Mouse (Mus musculus) adrenal gland, postnatal 25 days (tissue): Measurements from ENCODE around the gene Setd1b. TPM values are rescaled to one million over a fixed set of nuclear protein-coding genes. Genes with fewer than 3 reads are reported as not detected.

ENCODE experiments used
- DNase-seq: peaks from one replicate; pipeline ENCODE4 v3.0.0; 2021; ENCODE audit warnings: mixed read lengths
- total RNA-seq: library from RNA; stranded (reverse); gene quantifications from 2 replicates; pipeline ENCODE4 v1.2.3, GENCODE M21; 2021

Setd1b gene
- total RNA-seq, 1 experiment from 2014 or later, result 41.6 TPM

DNA sequence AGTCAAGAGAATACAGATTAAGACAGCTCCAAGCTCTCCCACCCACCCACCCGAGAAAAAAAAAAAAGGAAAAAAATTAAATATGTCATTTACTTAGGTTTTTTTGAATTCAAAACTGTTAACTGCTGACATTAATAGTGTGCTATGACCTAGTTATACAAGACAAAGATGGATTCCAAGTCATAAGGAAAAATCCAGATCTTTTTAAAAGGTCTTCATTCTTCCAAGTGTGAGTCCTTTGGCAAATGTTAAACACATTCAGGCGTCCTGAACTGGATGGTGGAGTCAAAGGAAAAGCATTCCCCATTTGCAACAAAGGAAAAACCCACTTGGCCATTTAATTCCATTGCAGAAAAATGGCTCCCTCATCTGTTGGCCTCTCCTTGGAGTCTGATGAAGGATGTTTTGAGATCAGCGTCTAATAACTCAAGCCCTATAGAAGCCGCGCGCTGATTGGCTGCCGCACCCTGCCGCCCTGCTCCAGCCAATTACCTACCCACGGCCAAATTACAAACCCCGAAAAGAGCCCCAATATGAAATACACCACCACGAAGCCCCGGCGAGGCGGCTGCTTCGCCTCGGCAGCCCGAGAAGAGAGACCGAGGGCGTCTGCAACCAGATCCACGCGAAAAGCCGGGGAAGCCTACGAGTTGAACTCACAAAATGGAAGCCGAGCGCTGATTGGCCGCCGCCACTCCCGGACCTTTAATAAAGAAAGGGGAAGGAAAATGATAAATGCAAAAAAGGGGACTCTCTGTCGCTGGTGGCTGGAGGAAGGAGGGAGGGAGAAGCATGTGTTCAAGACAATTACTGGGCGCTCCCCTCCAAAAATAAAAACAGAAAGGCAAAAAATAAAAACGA is 1.1 kb upstream of the Setd1b start:
- DNase-seq, result peak; percentile 89

GRCm38 (mm10) chr5:123141555-123142160 is 335 bp upstream of the Setd1b start:
- peak; percentile 57 for DNase-seq

GRCm38 (mm10) chr5:123143251-123143970 is 1.4 kb downstream of the Setd1b start:
- no peak for DNase-seq

DNA sequence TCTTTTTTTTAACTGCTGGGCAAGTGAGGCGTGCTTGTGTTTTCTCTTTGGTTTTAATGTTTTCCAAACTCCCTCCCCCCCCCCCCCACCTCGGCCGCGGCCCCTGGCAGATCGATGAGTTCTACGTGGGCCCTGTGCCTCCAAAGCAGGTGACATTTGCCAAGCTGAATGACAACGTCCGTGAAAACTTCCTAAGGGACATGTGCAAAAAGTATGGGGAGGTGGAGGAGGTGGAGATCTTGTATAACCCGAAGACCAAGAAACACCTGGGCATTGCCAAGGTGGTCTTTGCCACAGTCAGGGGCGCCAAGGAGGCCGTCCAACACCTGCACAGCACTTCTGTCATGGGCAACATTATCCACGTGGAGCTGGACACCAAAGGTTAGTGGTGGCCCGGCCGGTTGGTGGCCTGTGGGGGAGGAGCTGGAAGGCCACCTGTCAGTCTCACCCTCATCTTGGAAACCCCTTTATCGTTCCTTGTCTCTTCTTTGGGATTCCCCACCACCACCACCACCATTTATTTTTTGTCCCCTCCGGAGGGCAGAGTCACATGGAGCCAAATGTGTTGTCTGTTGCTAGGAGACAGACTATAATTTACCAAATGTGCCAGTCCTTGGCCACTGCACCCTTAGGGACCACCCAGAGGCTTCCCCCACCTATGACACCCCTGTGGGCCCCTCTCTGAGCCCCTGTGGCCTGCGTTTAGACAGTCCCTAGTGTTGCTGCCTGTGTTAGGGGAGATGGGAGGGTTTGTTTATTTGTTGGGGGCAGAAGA is 2.2 kb downstream of the Setd1b start:
- DNase-seq, result no peak

DNA sequence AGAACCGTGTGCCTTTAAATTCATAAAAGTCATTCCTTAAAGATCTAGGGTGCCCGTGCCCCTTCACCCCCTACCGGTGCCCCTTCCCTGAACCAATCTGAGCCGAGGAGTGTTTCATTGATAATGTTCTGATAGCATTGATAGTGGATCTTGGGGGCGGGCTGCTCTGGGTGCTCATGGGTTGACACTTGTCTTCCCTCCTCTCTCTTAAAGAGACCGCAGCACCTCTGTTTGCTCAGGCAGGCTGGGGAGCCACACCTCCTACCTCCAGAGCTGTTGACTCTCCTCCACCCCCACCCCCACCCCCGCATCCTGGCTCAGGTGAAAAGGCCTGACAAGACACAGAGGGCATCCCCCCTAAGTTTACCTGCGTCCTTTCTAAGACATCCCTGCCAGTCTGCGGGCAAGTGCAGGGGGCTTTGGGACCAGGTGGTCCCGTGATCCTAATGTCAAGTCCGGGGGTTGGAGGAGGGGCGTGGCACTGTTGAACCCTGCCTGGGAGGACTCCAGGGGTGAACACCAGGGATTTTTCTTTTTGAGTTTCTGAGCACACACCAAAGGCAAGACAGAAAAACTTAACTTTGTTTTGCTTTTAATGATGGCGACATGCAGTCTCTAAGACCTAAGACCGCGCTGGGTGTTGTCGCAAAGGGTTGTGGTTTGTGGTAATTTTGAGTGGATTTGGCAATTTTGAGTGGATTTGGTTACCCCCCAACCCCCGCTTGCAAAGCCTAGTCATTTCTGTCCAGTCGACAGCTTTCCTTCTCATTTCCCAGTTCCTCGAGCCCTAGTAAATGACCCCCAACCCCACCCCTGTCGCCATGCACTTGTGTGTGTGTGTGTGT is 3.0 kb downstream of the Setd1b start:
- DNase-seq, result no peak

DNA sequence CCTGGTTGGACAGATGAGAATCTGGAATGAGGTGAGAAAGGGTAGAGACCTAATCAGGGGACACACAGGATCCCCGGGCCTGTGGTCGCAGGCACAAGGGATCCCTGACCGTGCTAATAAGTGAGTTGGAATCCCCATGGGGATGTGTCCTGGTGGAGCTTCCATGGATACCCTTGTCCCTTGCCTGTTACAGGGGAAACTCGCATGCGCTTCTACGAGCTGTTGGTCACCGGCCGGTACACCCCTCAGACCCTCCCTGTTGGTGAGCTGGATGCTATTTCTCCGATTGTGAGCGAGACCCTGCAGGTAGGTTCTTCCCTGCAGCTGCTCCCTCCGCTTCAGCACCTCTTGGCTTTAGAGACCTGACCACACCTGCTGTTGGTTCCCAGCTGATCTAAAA is 4.4 kb downstream of the Setd1b start:
- no peak for DNase-seq

GRCm38 (mm10) chr5:123147569-123147968 is 5.6 kb downstream of the Setd1b start:
- DNase-seq, result no peak

- DNase-seq, result no peak
These were observed 6.2 kb downstream of the Setd1b start for GRCm38 (mm10) chr5:123148073-123148722.

- peak; percentile 95 for DNase-seq
These were observed 7.7 kb downstream of the Setd1b start for GRCm38 (mm10) chr5:123149451-123150400.

- DNase-seq, result no peak
These were observed 8.6 kb downstream of the Setd1b start for GRCm38 (mm10) chr5:123150641-123151040.

- DNase-seq, result no peak
These were observed 9.1 kb downstream of the Setd1b start for GRCm38 (mm10) chr5:123151077-123151476.

GRCm38 (mm10) chr5:123151707-123152362 is 9.8 kb downstream of the Setd1b start:
- DNase-seq, result no peak

GRCm38 (mm10) chr5:123152901-123153300 is 10.9 kb downstream of the Setd1b start:
- no peak for DNase-seq

DNA sequence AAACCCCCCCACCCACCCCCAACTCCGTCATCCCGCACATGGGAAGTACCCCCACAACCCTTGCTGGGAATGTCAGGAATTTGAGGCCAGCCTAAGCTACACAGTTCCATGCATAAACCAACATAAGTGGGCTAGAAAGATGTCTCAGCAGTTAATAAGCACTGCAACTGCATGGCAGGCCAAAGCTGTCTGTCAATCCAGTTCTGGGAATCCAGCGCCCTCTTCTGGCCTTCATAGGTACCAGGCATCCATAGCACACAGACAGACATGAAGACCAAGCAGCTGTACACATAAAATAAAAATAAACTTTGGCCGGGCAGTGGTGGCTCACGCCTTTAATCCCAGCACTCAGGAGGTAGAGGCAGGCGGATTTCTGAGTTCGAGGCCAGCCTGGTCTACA is 13.4 kb downstream of the Setd1b start:
- peak; percentile 63 for DNase-seq

DNA sequence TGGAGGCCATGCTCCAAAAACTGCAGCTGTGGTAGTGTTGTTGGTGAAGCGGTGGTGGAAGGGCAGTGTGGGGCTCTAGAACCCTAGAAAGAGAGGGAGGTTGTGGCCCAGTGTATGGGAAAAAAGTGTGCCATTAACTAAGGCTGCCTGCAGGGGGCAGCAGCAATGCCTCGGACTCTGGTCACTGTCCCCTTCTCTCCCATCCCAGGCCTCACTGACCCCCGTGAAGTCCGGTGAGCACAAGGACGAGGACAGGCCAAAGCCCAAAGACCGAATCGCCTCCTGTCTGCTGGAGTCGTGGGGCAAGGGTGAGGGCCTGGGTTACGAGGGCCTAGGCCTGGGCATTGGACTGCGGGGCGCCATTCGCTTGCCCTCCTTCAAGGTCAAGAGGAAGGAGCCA is 14.8 kb downstream of the Setd1b start:
- no peak for DNase-seq

GRCm38 (mm10) chr5:123157972-123158371 is 16.0 kb downstream of the Setd1b start:
- DNase-seq, result no peak

GRCm38 (mm10) chr5:123159446-123159845 is 17.5 kb downstream of the Setd1b start:
- peak; percentile 50 for DNase-seq

DNA sequence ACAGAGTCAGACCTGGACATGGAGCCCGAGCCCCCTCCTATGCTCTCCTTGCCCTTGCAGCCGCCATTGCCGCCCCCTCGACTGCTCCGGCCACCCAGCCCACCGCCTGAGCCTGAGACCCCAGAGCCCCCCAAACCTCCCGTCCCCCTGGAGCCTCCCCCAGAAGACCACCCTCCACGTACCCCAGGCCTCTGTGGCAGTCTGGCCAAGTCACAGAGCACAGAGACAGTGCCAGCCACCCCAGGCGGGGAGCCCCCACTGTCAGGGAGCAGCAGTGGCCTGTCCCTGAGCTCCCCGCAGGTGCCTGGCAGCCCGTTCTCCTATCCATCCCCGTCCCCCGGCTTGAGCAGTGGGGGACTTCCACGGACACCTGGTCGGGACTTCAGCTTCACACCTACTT is 17.9 kb downstream of the Setd1b start:
- no peak for DNase-seq

- peak; percentile 65 for DNase-seq
These were observed 18.3 kb downstream of the Setd1b start for GRCm38 (mm10) chr5:123160341-123160740.
